Mouse (Mus musculus): ENCODE data around the gene Lst1. TPM values are rescaled to one million over a fixed set of nuclear protein-coding genes. Genes with fewer than 3 reads are reported as not detected.

The Lst1 gene
- total RNA-seq, 1 experiment: 2.7 TPM

- H3K27ac ChIP-seq (ENCODE audit: insufficient read depth, low read depth, low read length, poor library complexity, severe bottlenecking): no peak overlapping the region
- H3K36me3 ChIP-seq (ENCODE audit: control insufficient read depth, insufficient read depth, low read length, poor library complexity, severe bottlenecking): peaks cover 9% of the 10 kb centered on the region
- no peak overlapping the region for H3K4me3 ChIP-seq (ENCODE audit: insufficient read depth in 1 of 2, low read depth in 1 of 2, low read length in 2 of 2, poor library complexity in 1 of 2, severe bottlenecking in 1 of 2)
- H3K4me1 ChIP-seq (ENCODE audit: control insufficient read depth in 2 of 2, insufficient read depth in 2 of 2, low read length in 2 of 2, poor library complexity in 1 of 2): peaks cover 0 to 6% of the 10 kb centered on the region in 2 experiments; a peak in 1 of 4 replicates
- TF ChIP-seq CHD2 (IDR thresholded peaks at IDR 0.05; ENCODE audit: low read depth, low read length) (no peak), ZC3H11A (IDR thresholded peaks at IDR 0.05; ENCODE audit: borderline replicate concordance, low read depth, low read length) (no peak), HCFC1 (IDR thresholded peaks at IDR 0.05; ENCODE audit: borderline replicate concordance, insufficient read depth, low read length) (no peak)
- in situ Hi-C loops (cut with MboI; ENCODE audit: low sequenced_read_pairs in 2 of 2, unreplicated experiment in 2 of 2): no loop called here
- H3K9ac ChIP-seq (ENCODE audit: insufficient read depth, low read depth, low read length, poor library complexity, severe bottlenecking): no peak overlapping the region
- no peaks in the 10 kb centered on the region for H3K9me3 ChIP-seq (ENCODE audit: control insufficient read depth, insufficient read depth, low read depth, low read length)
- no peak for DNase-seq (ENCODE audit: low read depth, low spot score)
Observed at GRCm38 (mm10) chr17:35224641-35225040, 36.4 kb upstream of the Lst1 start.

- Histone ChIP-seq H3K36me3 (ENCODE audit: control insufficient read depth, insufficient read depth, low read length, poor library complexity, severe bottlenecking) (0 out of 2 replicates have a peak, but pooled peaks cover 2% of the 10 kb centered on the region), H3K27ac (ENCODE audit: insufficient read depth, low read depth, low read length, poor library complexity, severe bottlenecking) (no peak overlapping the region), H3K4me3 (ENCODE audit: insufficient read depth in 1 of 2, low read depth in 1 of 2, low read length in 2 of 2, poor library complexity in 1 of 2, severe bottlenecking in 1 of 2) (no peak overlapping the region), H3K4me1 (ENCODE audit: control insufficient read depth in 2 of 2, insufficient read depth in 2 of 2, low read length in 2 of 2, poor library complexity in 1 of 2) (peaks cover 3 to 10% of the 10 kb centered on the region in 2 experiments; a peak in 2 of 4 replicates), H3K9ac (ENCODE audit: insufficient read depth, low read depth, low read length, poor library complexity, severe bottlenecking) (no peak overlapping the region), H3K9me3 (ENCODE audit: control insufficient read depth, insufficient read depth, low read depth, low read length) (no peaks in the 10 kb centered on the region)
- in situ Hi-C loops (cut with MboI; ENCODE audit: low sequenced_read_pairs in 2 of 2, unreplicated experiment in 2 of 2): no loop called here
- TF ChIP-seq ZC3H11A (IDR thresholded peaks at IDR 0.05; ENCODE audit: borderline replicate concordance, low read depth, low read length) (no peak), MAFK (IDR thresholded peaks at IDR 0.05; ENCODE audit: insufficient read depth, low read depth, low read length) (no peak), ZNF384 (IDR thresholded peaks at IDR 0.05; ENCODE audit: low read depth, low read length) (no peak), HCFC1 (IDR thresholded peaks at IDR 0.05; ENCODE audit: borderline replicate concordance, insufficient read depth, low read length) (no peak), CHD2 (IDR thresholded peaks at IDR 0.05; ENCODE audit: low read depth, low read length) (no peak)
- DNase-seq (ENCODE audit: low read depth, low spot score): no peak
Observed at GRCm38 (mm10) chr17:35222299-35222698, 34.1 kb upstream of the Lst1 start.

GRCm38 (mm10) chr17:35220156-35220952 is 32.1 kb upstream of the Lst1 start, which contains the start of gene Gm16181:
TSS of gene Gm16181 (plus strand) at chr17:35220834.
- Histone ChIP-seq H3K27ac (ENCODE audit: insufficient read depth, low read depth, low read length, poor library complexity, severe bottlenecking) (0 out of 2 replicates have a peak within 1 kb of the TSS, but pooled peaks have one; percentile 20), H3K4me1 (ENCODE audit: control insufficient read depth in 2 of 2, insufficient read depth in 2 of 2, low read length in 2 of 2, poor library complexity in 1 of 2) (peaks cover 3 to 10% of the 10 kb centered on the region in 2 experiments; a peak in 2 of 4 replicates), H3K9me3 (ENCODE audit: control insufficient read depth, insufficient read depth, low read depth, low read length) (no peaks in the 10 kb centered on the region), H3K36me3 (ENCODE audit: control insufficient read depth, insufficient read depth, low read length, poor library complexity, severe bottlenecking) (0 out of 2 replicates have a peak, but pooled peaks cover 2% of the 10 kb centered on the region), H3K9ac (ENCODE audit: insufficient read depth, low read depth, low read length, poor library complexity, severe bottlenecking) (peak within 1 kb of the TSS; percentile 80), H3K4me3 (ENCODE audit: insufficient read depth in 1 of 2, low read depth in 1 of 2, low read length in 2 of 2, poor library complexity in 1 of 2, severe bottlenecking in 1 of 2) (peak within 1 kb of the TSS; percentile 32 to 61)
- no peak for DNase-seq (ENCODE audit: low read depth, low spot score)
- in situ Hi-C loops (cut with MboI; ENCODE audit: low sequenced_read_pairs in 2 of 2, unreplicated experiment in 2 of 2): no loop called here
- TF ChIP-seq ZC3H11A (IDR thresholded peaks at IDR 0.05; ENCODE audit: borderline replicate concordance, low read depth, low read length): no peak

- in situ Hi-C loops (cut with MboI; ENCODE audit: low sequenced_read_pairs in 2 of 2, unreplicated experiment in 2 of 2): no loop called here
- TF ChIP-seq CHD2 (IDR thresholded peaks at IDR 0.05; ENCODE audit: low read depth, low read length): no peak
- peak; percentile 23; the same call in 1 of the 2 replicates for TF ChIP-seq MAFK (IDR thresholded peaks at IDR 0.05; ENCODE audit: insufficient read depth, low read depth, low read length)
- Histone ChIP-seq H3K27ac (ENCODE audit: insufficient read depth, low read depth, low read length, poor library complexity, severe bottlenecking) (no peak overlapping the region), H3K4me1 (ENCODE audit: control insufficient read depth in 2 of 2, insufficient read depth in 2 of 2, low read length in 2 of 2, poor library complexity in 1 of 2) (peaks cover 3 to 10% of the 10 kb centered on the region in 2 experiments; a peak in 2 of 4 replicates), H3K9ac (ENCODE audit: insufficient read depth, low read depth, low read length, poor library complexity, severe bottlenecking) (no peak overlapping the region), H3K9me3 (ENCODE audit: control insufficient read depth, insufficient read depth, low read depth, low read length) (no peaks in the 10 kb centered on the region), H3K4me3 (ENCODE audit: insufficient read depth in 1 of 2, low read depth in 1 of 2, low read length in 2 of 2, poor library complexity in 1 of 2, severe bottlenecking in 1 of 2) (no peak overlapping the region), H3K36me3 (ENCODE audit: control insufficient read depth, insufficient read depth, low read length, poor library complexity, severe bottlenecking) (0 out of 2 replicates have a peak, but pooled peaks cover 2% of the 10 kb centered on the region)
- no peak for DNase-seq (ENCODE audit: low read depth, low spot score)
Observed at GRCm38 (mm10) chr17:35219601-35220041, 31.4 kb upstream of the Lst1 start.
